Comparison of ENCODE assay signal across 8 mouse cellular contexts in the genomic region with DNA sequence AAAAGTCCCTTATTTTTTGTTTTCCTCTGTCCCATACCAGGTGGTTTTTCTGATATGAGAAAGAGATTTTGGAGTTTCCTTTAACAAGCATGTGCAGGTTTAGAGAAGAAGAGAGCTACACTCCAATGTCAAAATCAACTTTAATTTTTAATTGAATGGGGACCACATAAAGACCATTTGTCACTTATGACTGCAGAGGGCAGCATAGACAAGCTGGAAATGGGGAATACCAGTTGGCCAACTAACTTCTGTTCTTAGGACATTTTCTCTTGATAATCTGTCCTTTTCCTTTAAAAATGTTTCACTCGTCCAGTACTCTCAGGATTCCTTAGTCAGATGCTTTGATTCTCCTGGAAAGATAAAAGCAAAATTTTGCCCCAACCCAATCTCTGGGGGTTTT. TPM values are rescaled to one million over a fixed set of nuclear protein-coding genes. Genes with fewer than 3 reads are reported as not detected.
DNase-seq lines count a peak whose midpoint lies in the region.

No protein-coding gene starts in this region.

- peak; percentile 4 to 16 for DNase-seq in frontal cortex, postnatal 36 days (ENCODE audit: low spot score in 2 of 2)
- DNase-seq in frontal cortex, postnatal 14 days (ENCODE audit: low spot score in 2 of 2), result no peak
- DNase-seq in kidney, postnatal 36 days, result peak; percentile 2 to 18
- DNase-seq in kidney, adult 8-10 months, result no peak
- DNase-seq in urinary bladder, postnatal 36 days (ENCODE audit: low spot score in 2 of 2), result peak; percentile 5 to 15
- no peak for DNase-seq in urinary bladder, postnatal 4 days (ENCODE audit: low spot score in 2 of 2)
- no peak for DNase-seq in thymus, adult 18-20 months
- no peak for DNase-seq in adrenal gland, postnatal 4 days (ENCODE audit: low spot score in 2 of 2)

RNA-seq across cellular contexts. Expression of gene Vgll3, which starts 29.1 kb away (rescaled TPM):
- 1 to 10 TPM; 3.5 TPM for total RNA-seq in adrenal gland, postnatal 4 days (2021)

Comparison
In these comparisons a context has a peak if more than half of its experiments do, and no peak if none do; other contexts are left out.
1. DNase-seq: peak in frontal cortex, postnatal 36 days (2 of 2), kidney, postnatal 36 days (2 of 2) and urinary bladder, postnatal 36 days (2 of 2); none in frontal cortex, postnatal 14 days (0 of 2), kidney, adult 8-10 months (0 of 2), urinary bladder, postnatal 4 days (0 of 2), thymus, adult 18-20 months (0 of 2) and adrenal gland, postnatal 4 days (0 of 2).